Mouse (Mus musculus) activated CD4-positive, CD25-positive, alpha-beta regulatory T cell, adult 4 months (primary cell): ENCODE results near the gene Optc. TPM values are rescaled to one million over a fixed set of nuclear protein-coding genes. Genes with fewer than 3 reads are reported as not detected.

Source experiments
- ATAC-seq: one replicate; pipeline ENCODE4 v1.8.0; 2017
- polyA plus RNA-seq, 2 experiments: library from polyadenylated mRNA; unstranded; fragments of 100-300 nt; shearing (Covaris generic); gene quantifications; one replicate each; pipeline ENCODE4 v1.2.1; 2017

The Optc gene
- polyA plus RNA-seq, result not detected

- no peak for ATAC-seq
Measured at GRCm38 (mm10) chr1:133907949-133908658, at the start of gene Optc. TSS of gene Optc (minus strand) at chr1:133907999.

GRCm38 (mm10) chr1:133954009-133954408, 46.2 kb upstream of the Optc start:
- ATAC-seq, result no peak

GRCm38 (mm10) chr1:133953261-133953742, 45.5 kb upstream of the Optc start:
- ATAC-seq, result no peak

- ATAC-seq, result no peak
Measured at GRCm38 (mm10) chr1:133951598-133951997, 43.8 kb upstream of the Optc start.

- ATAC-seq, result no peak
Measured at GRCm38 (mm10) chr1:133950061-133950782, 42.4 kb upstream of the Optc start.

GRCm38 (mm10) chr1:133945106-133945505, 37.3 kb upstream of the Optc start:
- no peak for ATAC-seq

GRCm38 (mm10) chr1:133941904-133942303, 34.1 kb upstream of the Optc start:
- ATAC-seq, result no peak

- no peak for ATAC-seq
Measured at GRCm38 (mm10) chr1:133941158-133941860, 33.5 kb upstream of the Optc start.

- ATAC-seq, result no peak
Measured at GRCm38 (mm10) chr1:133940481-133941092, 32.8 kb upstream of the Optc start.

- no peak for ATAC-seq
Measured at GRCm38 (mm10) chr1:133939708-133940107, 31.9 kb upstream of the Optc start.

GRCm38 (mm10) chr1:133936169-133936568, 28.4 kb upstream of the Optc start:
- ATAC-seq, result no peak

GRCm38 (mm10) chr1:133934354-133934963, 26.7 kb upstream of the Optc start:
- no peak for ATAC-seq

GRCm38 (mm10) chr1:133933301-133934195, 25.7 kb upstream of the Optc start:
- no peak for ATAC-seq

- no peak for ATAC-seq
Measured at GRCm38 (mm10) chr1:133929980-133930379, 22.2 kb upstream of the Optc start.

GRCm38 (mm10) chr1:133925223-133925622, 17.4 kb upstream of the Optc start:
- ATAC-seq, result no peak

GRCm38 (mm10) chr1:133924141-133924875, 16.5 kb upstream of the Optc start:
- no peak for ATAC-seq

GRCm38 (mm10) chr1:133923071-133923470, 15.3 kb upstream of the Optc start:
- ATAC-seq, result no peak

GRCm38 (mm10) chr1:133921304-133921751, 13.5 kb upstream of the Optc start, which contains the start of gene Prelp:
TSS of gene Prelp (minus strand) at chr1:133921414.
- ATAC-seq, result no peak

GRCm38 (mm10) chr1:133920876-133921275, 13.1 kb upstream of the Optc start:
- no peak for ATAC-seq

- ATAC-seq, result no peak
Measured at GRCm38 (mm10) chr1:133920401-133920800, 12.6 kb upstream of the Optc start.
